Mouse (Mus musculus) stomach, postnatal 0 days (tissue): ENCODE data around the gene Nle1.

Experiments used
- CTCF ChIP-seq: IDR thresholded peaks from 2 replicates; pipeline ENCODE4 v1.5.1; 2016; ENCODE audit warnings: antibody characterized with exemption, low read depth, mild to moderate bottlenecking, moderate library complexity
- EP300 ChIP-seq: optimal IDR thresholded peaks from 2 replicates; pipeline ENCODE3; 2016; ENCODE audit warnings: antibody characterized with exemption

- TF ChIP-seq CTCF (no peak), EP300 (no peak)
Observed at GRCm38 (mm10) chr11:82910250-82910649, 2.0 kb upstream of the Nle1 start, which contains the start of gene Unc45b.
